Mouse (Mus musculus) myocyte (in vitro differentiated cells): Measurements from ENCODE around the gene Rgs16.

Source experiments
- CEBPB ChIP-seq: IDR thresholded peaks from 2 replicates; pipeline ENCODE4 v1.6.1; 2011; ENCODE audit warnings: mild to moderate bottlenecking, moderate library complexity; ENCODE audit not compliant: poor library complexity, insufficient read depth, severe bottlenecking
- E2F4 ChIP-seq: IDR thresholded peaks from one replicate; pipeline ENCODE4 v1.6.1; 2011; ENCODE audit warnings: mild to moderate bottlenecking, control low read depth, moderate library complexity; ENCODE audit not compliant: insufficient read depth
- MAX ChIP-seq: IDR thresholded peaks from one replicate; pipeline ENCODE4 v1.6.1; 2011; ENCODE audit warnings: low read depth, mild to moderate bottlenecking, control low read depth
- POLR2A ChIP-seq: IDR thresholded peaks from one replicate; pipeline ENCODE4 v1.6.1; 2011; ENCODE audit warnings: low read depth, mild to moderate bottlenecking, control low read depth, moderate library complexity; ENCODE audit not compliant: insufficient read length
- POLR2AphosphoS2 ChIP-seq: IDR thresholded peaks from one replicate; pipeline ENCODE4 v1.6.1; 2011; ENCODE audit warnings: low read depth, control low read depth; ENCODE audit not compliant: insufficient read length
- SRF ChIP-seq: IDR thresholded peaks from one replicate; pipeline ENCODE4 v1.6.1; 2011; ENCODE audit warnings: low read depth; ENCODE audit not compliant: control insufficient read depth, insufficient read length
- TCF3 ChIP-seq: IDR thresholded peaks from one replicate; pipeline ENCODE4 v1.6.1; 2011; ENCODE audit warnings: low read depth, control low read depth; ENCODE audit not compliant: insufficient read length
- USF1 ChIP-seq: IDR thresholded peaks from one replicate; pipeline ENCODE4 v1.6.1; 2011; ENCODE audit warnings: low read depth, mild to moderate bottlenecking, control low read depth, moderate library complexity

- TF ChIP-seq POLR2AphosphoS2 (no peak), POLR2A (no peak), CEBPB (no peak), SRF (no peak), E2F4 (no peak), TCF3 (no peak), MAX (no peak), USF1 (no peak)
Measured at GRCm38 (mm10) chr1:153794241-153794640, 54.1 kb downstream of the Rgs16 start.
